Mouse (Mus musculus) cerebellum, adult 2 months (tissue): ENCODE data around the gene Chka.

Experiments
- CTCF ChIP-seq: fragments of 200-500 bp; IDR thresholded peaks from 2 replicates; pipeline ENCODE4 v1.5.1; 2011; ENCODE audit warnings: low read depth, mild to moderate bottlenecking, control low read depth, low read length, moderate library complexity, borderline replicate concordance; ENCODE audit not compliant: insufficient read depth
- POLR2A ChIP-seq: fragments of 200-500 bp; IDR thresholded peaks from 2 replicates; pipeline ENCODE4 v1.6.1; 2011; ENCODE audit warnings: low read length, control low read depth, borderline replicate concordance; ENCODE audit not compliant: insufficient read depth

DNA sequence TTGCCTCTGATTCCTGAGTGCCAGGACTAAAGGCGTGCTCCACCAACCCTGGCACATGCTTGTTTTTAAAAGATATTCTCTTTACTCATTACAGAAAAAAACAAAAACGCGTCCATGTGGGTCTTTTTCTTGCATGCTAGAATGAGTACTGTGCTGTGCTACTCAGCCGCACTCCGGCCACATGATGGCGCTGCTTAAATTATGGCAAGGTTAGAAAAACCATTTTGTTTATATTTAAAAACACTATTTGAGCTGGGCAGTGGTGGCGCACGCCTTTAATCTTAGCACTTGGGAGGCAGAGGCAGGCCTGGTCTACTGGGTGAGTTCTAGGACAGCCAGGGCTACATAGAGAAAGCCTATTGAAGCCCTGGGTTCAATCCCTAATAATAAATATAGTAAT lies 38.6 kb downstream of the Chka start:
- TF ChIP-seq CTCF (peak; percentile 37; the same call in 1 of the 2 replicates), POLR2A (no peak)
